Mouse (Mus musculus) T-helper 1 cell (primary cell): ENCODE data around the gene Ralgapa1.
"Not testable (repeated sequence)": the region's sequence is repeated elsewhere in the genome, so short reads cannot be mapped to it uniquely, and the experiment has no call there.

ENCODE experiments used
- in situ Hi-C: fragments of 300-600 bp; cut with MboI, MseI; formaldehyde crosslinking; loops from one replicate; pipeline ENCODE4 v1.15.1; 2025; ENCODE audit warnings: high pct_unique_total_duplicates

Gene Ralgapa1

GRCm38 (mm10) chr12:55801131-55801530 lies 19.8 kb downstream of the Ralgapa1 start:
- in situ Hi-C loops = no loop called here

- in situ Hi-C loops = no loop called here
These were observed 20.8 kb downstream of the Ralgapa1 start for GRCm38 (mm10) chr12:55800144-55800543.

GRCm38 (mm10) chr12:55798745-55799144 lies 22.2 kb downstream of the Ralgapa1 start:
- in situ Hi-C loops = no loop called here

- in situ Hi-C loops = no loop called here
These were observed 23.9 kb downstream of the Ralgapa1 start for GRCm38 (mm10) chr12:55797103-55797502.

- in situ Hi-C loops = not testable (repeated sequence)
These were observed 26.5 kb downstream of the Ralgapa1 start for GRCm38 (mm10) chr12:55794485-55794884.

GRCm38 (mm10) chr12:55785252-55785651 lies 35.7 kb downstream of the Ralgapa1 start:
- in situ Hi-C loops = no loop called here

GRCm38 (mm10) chr12:55782662-55783061 lies 38.3 kb downstream of the Ralgapa1 start:
- in situ Hi-C loops = no loop called here

GRCm38 (mm10) chr12:55778301-55778700 lies 42.7 kb downstream of the Ralgapa1 start:
- in situ Hi-C loops = no loop called here

GRCm38 (mm10) chr12:55777356-55777755 lies 43.6 kb downstream of the Ralgapa1 start:
- in situ Hi-C loops = no loop called here

- in situ Hi-C loops = no loop called here
These were observed 46.7 kb downstream of the Ralgapa1 start for GRCm38 (mm10) chr12:55774316-55774715.

GRCm38 (mm10) chr12:55720319-55720718 lies 100.6 kb downstream of the Ralgapa1 start:
- in situ Hi-C loops = loop anchor here (5.0 kb wide), 1 partner anchor 208 kb away; no protein-coding TSS in a partner anchor

GRCm38 (mm10) chr12:55705881-55706280 lies 115.1 kb downstream of the Ralgapa1 start:
- in situ Hi-C loops = no loop called here

- in situ Hi-C loops = no loop called here
These were observed 154.3 kb downstream of the Ralgapa1 start for GRCm38 (mm10) chr12:55666699-55667098.

- in situ Hi-C loops = not testable (repeated sequence)
These were observed 157.8 kb downstream of the Ralgapa1 start for GRCm38 (mm10) chr12:55663194-55663593.

GRCm38 (mm10) chr12:55648011-55648525 lies 172.9 kb downstream of the Ralgapa1 start:
- in situ Hi-C loops = no loop called here

- in situ Hi-C loops = no loop called here
These were observed 194.3 kb downstream of the Ralgapa1 start for GRCm38 (mm10) chr12:55626711-55627110.

- in situ Hi-C loops = no loop called here
These were observed 197.7 kb downstream of the Ralgapa1 start for GRCm38 (mm10) chr12:55623254-55623653.

- in situ Hi-C loops = no loop called here
These were observed 198.2 kb downstream of the Ralgapa1 start for GRCm38 (mm10) chr12:55622615-55623245.

- in situ Hi-C loops = no loop called here
These were observed 200.6 kb downstream of the Ralgapa1 start for GRCm38 (mm10) chr12:55620321-55620720.

- in situ Hi-C loops = no loop called here
These were observed 210.2 kb downstream of the Ralgapa1 start for GRCm38 (mm10) chr12:55610812-55611211.

- in situ Hi-C loops = no loop called here
These were observed 213.1 kb downstream of the Ralgapa1 start for GRCm38 (mm10) chr12:55607902-55608301.

- in situ Hi-C loops = no loop called here
These were observed 216.6 kb downstream of the Ralgapa1 start for GRCm38 (mm10) chr12:55604411-55604810.

GRCm38 (mm10) chr12:55600503-55600994 lies 220.4 kb downstream of the Ralgapa1 start:
- in situ Hi-C loops = no loop called here
